Mouse (Mus musculus) induced T-regulatory cell, adult 2 months (primary cell): Measurements from ENCODE around the gene Pramel1.
A peak's percentile ranks its signal among the peaks of the same experiment; 100 is the strongest.
"Not testable (repeated sequence)": the region's sequence is repeated elsewhere in the genome, so short reads cannot be mapped to it uniquely, and the experiment has no call there.

Experiments used
- DNase-seq: peaks from one replicate; pipeline ENCODE4 v3.0.0-alpha.2; 2012; ENCODE audit warnings: low read depth

The Pramel1 gene

DNA sequence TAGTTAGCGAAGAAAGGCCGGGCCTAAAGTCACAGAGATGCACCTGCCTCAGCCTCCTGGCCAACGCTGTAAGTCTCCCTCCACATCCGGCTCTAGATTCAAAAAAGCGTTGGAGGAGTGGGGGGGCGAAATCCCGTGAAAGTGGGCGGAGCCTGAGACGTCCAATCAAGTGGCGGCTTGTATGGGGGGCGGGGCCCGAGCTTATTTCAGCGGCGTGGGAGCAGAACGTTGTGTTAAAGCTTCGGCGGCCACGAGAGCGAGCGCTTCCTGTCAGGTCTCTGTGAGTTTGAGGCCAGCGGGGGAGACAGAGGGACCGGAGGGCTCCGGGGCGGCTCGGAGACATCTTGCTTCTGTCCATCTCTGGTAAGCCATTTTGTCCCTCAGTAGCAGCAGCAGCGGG lies at the start of gene Pramel1:
Gene Pramel1, plus strand, starts transcription at position 248 of the 400 bp plus-strand sequence.
- no peak for DNase-seq

- DNase-seq: not testable (repeated sequence)
These were observed 48.7 kb upstream of the Pramel1 start for GRCm38 (mm10) chr4:143345491-143345890.

DNA sequence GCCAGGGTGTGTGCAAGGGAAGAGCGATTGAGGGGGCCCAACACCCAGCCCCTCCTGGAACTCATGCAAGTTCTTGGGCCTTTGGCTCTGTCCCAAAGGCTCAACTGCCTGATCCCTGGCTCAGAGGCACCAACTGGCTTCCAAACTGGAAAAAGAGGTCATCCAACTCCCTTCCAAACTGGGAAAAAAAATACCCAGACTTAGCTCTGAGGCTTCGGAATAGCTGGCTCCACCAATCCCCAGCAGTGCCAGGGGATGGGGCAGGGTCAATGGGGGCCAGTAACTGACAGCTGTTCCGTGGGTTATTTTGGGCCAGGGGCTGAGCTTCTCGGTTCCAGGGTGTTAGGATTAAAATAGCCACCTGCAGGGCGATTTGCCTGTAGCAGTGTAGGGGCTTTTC lies 45.5 kb upstream of the Pramel1 start:
- DNase-seq: no peak

GRCm38 (mm10) chr4:143349484-143349906 lies 44.7 kb upstream of the Pramel1 start, which contains the start of gene Lrrc38:
Gene Lrrc38 (plus strand): TSS chr4:143349757.
- no peak for DNase-seq

GRCm38 (mm10) chr4:143350047-143351015 lies 43.9 kb upstream of the Pramel1 start:
- DNase-seq: no peak

DNA sequence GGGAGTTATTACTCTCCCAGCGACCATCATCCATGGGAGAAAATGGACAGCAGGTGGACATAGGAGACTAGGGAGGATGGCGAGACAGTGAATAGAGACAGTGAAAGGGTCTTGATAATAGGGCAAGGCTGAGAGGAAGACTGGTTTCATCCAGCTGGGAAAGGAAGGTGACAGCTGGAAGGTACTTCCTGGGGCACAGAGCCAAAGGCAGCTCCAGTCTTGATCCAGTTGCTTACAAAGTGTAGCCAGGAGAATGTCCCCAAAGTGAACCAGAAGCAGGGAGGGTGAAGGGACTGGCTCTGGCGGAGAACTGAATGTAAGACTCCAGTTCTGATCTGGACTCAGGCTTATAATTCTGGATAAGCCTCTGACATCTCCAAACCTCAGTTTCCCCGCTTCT lies 41.9 kb upstream of the Pramel1 start:
- no peak for DNase-seq

DNA sequence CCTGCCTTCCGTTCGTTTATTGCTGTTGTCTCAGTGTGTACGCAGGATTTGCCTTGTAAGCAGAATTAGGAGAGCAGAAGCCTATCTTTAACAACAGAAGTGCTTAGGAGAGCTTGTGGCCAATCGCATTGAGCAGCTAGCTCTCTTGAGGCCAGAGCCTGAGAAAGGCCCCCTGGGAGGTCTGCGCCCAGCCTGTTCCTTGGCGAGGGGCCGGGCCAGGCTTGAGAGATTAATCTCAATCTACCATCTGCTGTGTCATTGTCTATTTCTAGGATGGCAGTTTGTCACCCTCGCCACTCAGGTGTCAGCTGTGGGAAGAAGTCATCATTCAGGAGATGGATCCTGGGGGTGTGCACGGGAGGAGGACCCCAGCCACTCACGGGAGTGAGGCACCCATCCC lies 32.7 kb upstream of the Pramel1 start:
- no peak for DNase-seq

GRCm38 (mm10) chr4:143366415-143367041 lies 27.7 kb upstream of the Pramel1 start:
- DNase-seq: no peak

- DNase-seq: no peak
These were observed 14.7 kb upstream of the Pramel1 start for GRCm38 (mm10) chr4:143379480-143379879.

DNA sequence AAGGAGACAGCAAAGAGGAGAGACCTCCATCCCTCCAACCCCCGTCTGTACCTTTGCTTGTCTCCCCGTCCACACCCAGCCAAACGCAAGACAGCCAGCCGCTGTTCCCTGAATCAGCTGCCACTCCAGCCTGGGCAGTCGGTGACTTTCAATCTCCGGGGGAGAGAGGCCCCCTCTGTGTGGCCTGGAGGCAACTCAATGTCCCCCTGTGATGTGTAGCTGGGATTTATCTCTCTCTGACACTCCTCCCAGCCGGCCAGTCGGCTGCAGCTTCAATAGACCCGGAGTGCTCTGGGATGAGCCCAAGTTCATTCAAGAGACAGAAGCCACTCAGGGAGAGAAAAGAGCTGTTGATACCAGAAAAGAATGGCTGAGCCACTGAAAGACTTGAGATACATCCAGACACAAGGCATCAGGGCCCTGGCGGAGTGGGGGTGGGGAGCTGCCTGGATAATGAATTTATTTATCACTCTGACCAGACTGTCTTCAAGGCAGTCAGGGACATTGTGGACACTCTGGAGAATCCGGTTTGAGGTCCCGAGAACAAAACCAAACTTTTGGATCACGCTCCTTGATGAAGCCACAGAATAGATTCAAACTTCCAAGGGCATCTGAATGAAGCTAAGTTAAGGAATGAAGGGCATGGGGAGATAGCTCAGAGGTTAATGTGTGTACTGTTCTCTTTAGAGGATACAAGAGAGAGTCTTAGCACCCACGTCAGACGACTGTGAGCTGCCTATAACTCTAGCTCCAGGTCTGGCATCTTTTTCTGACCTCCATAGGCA lies 14.1 kb upstream of the Pramel1 start:
- no peak for DNase-seq

- DNase-seq: peak; percentile 56
These were observed 13.6 kb upstream of the Pramel1 start for GRCm38 (mm10) chr4:143380716-143381004.

DNA sequence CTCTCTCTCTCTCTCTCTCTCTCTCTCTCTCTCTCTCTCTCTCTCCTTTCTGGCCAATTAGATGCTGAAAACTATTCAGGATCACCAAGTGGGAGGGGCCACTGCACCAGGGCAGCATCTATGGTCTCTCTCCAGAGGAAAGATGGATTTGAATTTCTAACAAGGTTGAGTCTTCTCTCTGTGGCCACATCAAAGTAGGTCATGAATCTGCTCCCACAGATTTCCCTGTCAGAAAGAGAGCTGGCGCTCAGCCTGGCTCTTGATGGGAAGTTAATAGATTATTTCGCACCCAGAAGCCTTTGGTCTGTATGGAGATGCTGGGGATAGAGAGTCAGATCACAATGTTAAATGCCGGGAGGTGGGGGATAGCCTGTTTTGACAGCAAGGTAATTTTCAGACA lies 12.1 kb upstream of the Pramel1 start:
- DNase-seq: no peak

GRCm38 (mm10) chr4:143383646-143384045 lies 10.6 kb upstream of the Pramel1 start:
- no peak for DNase-seq

GRCm38 (mm10) chr4:143388955-143389702 lies 5.1 kb upstream of the Pramel1 start:
- DNase-seq: no peak

DNA sequence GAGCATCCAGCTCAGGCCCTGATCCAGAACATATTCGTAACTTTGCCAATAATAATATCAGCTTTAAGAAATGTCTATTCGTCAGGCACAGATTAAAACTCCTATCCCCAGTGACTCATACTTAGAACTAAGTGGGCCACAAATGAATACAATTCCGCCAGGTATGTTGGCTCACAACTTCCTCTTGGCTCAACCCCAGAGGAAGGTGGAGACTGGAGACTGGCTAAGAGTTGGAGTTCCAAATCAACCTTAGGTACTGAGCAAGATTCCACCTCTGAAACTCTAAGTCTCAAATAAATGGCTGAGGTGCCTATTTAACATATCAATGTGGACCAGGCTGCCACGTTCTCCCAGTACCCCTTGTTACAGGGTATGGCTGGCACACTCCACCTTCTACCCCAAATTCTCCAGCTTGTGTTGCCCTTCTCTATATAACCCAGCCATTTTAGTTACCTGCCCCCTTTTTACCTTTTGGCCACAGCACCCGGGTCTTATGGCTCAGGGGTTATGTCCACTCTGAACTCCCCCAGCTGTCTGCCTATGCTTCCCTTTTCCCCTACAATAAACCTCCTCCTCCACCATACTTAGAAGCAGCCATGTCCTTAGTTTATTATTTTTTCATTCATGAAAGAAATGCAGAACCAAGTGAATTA lies 17.5 kb downstream of the Pramel1 start:
- DNase-seq: no peak

DNA sequence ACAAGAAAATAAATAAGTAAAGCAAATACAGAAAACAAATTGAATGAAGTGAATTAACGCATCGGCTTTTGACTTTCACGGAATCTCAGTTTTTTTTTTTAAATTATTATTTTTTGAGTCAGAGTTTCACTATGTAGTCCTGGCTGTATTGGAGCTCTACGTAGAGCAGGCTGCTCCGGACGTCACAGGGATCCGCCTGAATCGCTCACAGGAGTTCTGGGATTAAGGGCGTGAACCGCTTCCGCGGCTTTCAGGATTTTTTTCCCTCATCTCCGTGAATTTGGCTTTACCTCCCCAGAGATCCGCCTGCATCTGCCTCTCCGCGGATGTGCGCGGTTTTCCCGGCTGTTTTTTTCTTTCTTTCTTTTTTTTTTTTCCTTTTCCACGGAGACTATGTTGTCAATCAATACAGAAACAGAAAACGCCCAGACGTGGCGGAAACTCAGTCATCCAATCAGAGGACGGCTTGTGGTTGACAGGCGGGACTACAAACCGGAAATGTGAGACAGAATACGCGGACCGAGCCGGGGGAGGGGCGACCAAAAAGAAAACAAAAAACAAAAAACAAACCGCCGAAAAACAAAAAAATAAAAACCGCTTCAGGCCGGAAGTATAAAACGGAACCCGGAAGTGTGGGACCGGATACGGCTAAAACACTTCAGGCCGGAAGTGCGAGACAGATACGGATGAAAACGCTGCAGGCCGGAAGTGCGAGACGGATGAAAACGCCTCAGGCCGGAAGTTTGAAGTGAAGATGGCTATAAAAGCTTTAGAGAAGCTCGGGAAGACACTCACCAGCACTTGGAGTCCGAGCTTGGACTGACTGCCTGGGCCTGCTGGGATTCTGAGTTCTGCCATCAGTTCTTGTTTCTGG lies 18.2 kb downstream of the Pramel1 start, which contains the start of gene Pramef8:
Gene Pramef8, plus strand, starts transcription at position 208 of the 874 bp plus-strand sequence.
- DNase-seq: peak; percentile 97

- DNase-seq: peak; percentile 12
These were observed 19.4 kb downstream of the Pramel1 start for GRCm38 (mm10) chr4:143413621-143414020.

GRCm38 (mm10) chr4:143414121-143414520 lies 19.9 kb downstream of the Pramel1 start:
- DNase-seq: no peak

DNA sequence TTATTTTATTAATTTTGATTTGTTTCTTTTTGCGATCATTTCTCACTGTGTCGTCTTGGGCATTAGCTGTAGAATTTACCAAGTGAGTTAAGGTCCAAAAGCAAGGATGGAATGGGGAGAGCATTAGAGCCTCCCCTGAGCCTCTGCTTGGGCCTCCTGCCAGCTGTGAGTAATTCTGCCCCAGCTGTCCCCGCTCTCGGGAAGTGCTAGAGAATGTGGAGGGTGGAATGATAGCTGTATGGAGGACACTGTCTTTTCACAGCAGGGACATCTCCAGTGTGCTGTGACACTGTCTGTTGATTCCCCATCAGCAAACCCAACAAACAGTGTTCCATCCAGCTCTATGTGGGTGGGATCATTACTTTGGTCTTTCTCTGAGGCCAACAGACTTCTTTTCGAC lies 32.5 kb downstream of the Pramel1 start:
- DNase-seq: not testable (repeated sequence)
